Mouse (Mus musculus) heart, embryonic 10.5 days (tissue): ENCODE measurements around the gene Wscd2. TPM values are rescaled to one million over a fixed set of nuclear protein-coding genes. Genes with fewer than 3 reads are reported as not detected.

Experiments
- DNase-seq: peaks from one replicate; pipeline ENCODE4 v3.0.0-alpha.2; 2017; ENCODE audit warnings: low spot score
- H3K27ac ChIP-seq: fragments of 300-500 bp; sonication (generic); 2 replicates; pipeline ENCODE4 v1.5.1; 2016; ENCODE audit warnings: mild to moderate bottlenecking
- H3K27me3 ChIP-seq: fragments of 300-500 bp; sonication (generic); 2 replicates; pipeline ENCODE4 v1.6.1; 2016; ENCODE audit warnings: mild to moderate bottlenecking; ENCODE audit not compliant: poor library complexity, insufficient read depth, severe bottlenecking
- H3K36me3 ChIP-seq: fragments of 300-500 bp; sonication (generic); 2 replicates; pipeline ENCODE4 v1.6.1; 2016; ENCODE audit warnings: mild to moderate bottlenecking, moderate library complexity
- H3K4me1 ChIP-seq: fragments of 300-500 bp; sonication (generic); 2 replicates; pipeline ENCODE4 v1.6.1; 2016; ENCODE audit warnings: mild to moderate bottlenecking
- H3K4me3 ChIP-seq: fragments of 300-500 bp; sonication (generic); 2 replicates; pipeline ENCODE4 v1.5.1; 2016; ENCODE audit warnings: mild to moderate bottlenecking, moderate library complexity
- H3K9me3 ChIP-seq: fragments of 300-500 bp; sonication (generic); 2 replicates; pipeline ENCODE4 v1.6.1; 2016; ENCODE audit warnings: mild to moderate bottlenecking, moderate library complexity
- WGBS: fragments of 180-500 bp; shearing (Covaris S2); methylation state at CpG from one replicate; pipeline ENCODE4 v1.1.7; 2016; 5-methylcytosine and 5-hydroxymethylcytosine counted together
- polyA plus RNA-seq: library from polyadenylated mRNA; unstranded; fragments of >200 nt; fragmentation: Nextera tagmentation; extraction: Ambion mirVana; gene quantifications from 2 replicates; pipeline ENCODE4 v1.2.1, GENCODE M21; 2016

Gene Wscd2
- polyA plus RNA-seq, 1 experiment from 2014 or later = 2.5 TPM

DNA sequence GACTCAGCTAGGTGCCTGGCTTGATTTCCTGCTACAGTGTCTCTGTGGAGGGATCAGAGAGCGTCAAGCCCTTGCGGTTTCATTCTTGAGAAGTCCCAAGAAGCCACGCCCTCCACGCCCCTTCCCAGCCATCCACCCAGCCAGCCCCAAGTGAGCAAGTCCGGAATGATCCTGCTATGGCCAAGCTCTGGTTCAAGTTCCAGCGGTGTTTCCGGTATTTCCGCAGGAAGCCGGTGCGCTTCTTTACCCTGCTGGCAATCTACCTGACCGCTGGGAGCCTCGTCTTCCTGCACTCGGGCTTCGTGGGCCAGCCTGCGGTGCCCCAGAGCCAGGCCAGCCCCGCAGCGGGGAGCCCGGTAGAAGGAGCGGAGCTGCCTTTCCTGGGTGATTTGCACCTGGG is 60.6 kb downstream of the Wscd2 start:
- peaks cover 9% of the 10 kb centered on the region; the same call in 1 of the 2 replicates for H3K4me1 ChIP-seq
- WGBS = 19% methylated on average over 19 of the region's 19 CpGs
- no peaks in the 10 kb centered on the region for H3K36me3 ChIP-seq
- peaks cover 57% of the 10 kb centered on the region for H3K27me3 ChIP-seq
- H3K27ac ChIP-seq = no peak overlapping the region
- DNase-seq = no peak
- no peaks in the 10 kb centered on the region for H3K9me3 ChIP-seq
- no peak overlapping the region for H3K4me3 ChIP-seq

DNA sequence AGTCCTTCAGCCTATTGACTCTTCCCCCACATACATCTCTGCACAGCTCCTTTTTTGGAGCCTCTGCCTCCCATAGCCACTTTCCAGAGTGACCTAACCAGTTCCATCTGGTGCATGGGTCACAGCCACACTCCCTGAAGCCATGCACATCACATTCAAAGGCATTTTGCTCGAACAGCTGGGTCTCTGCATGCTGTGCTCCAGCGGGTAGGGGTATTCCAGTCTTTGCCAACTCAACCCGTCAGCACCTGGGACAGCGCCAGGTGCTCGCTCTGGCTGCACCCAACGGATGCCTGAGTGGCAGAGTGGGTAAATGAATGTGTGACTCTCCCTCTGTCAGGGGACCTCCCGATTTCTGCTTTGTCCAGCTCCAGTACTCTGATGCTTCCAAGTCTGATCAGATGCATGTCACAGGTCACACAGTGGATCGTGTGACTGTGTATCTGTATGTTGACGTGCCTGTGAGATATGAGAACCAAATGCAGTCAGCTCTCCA is 63.3 kb downstream of the Wscd2 start:
- H3K9me3 ChIP-seq = no peaks in the 10 kb centered on the region
- H3K27ac ChIP-seq = no peak overlapping the region
- H3K36me3 ChIP-seq = no peaks in the 10 kb centered on the region
- H3K4me1 ChIP-seq = peaks cover 9% of the 10 kb centered on the region; the same call in 1 of the 2 replicates
- H3K4me3 ChIP-seq = no peak overlapping the region
- DNase-seq = peak; percentile 80
- WGBS = 14% methylated on average over 9 of the region's 9 CpGs
- H3K27me3 ChIP-seq = peaks cover 59% of the 10 kb centered on the region

DNA sequence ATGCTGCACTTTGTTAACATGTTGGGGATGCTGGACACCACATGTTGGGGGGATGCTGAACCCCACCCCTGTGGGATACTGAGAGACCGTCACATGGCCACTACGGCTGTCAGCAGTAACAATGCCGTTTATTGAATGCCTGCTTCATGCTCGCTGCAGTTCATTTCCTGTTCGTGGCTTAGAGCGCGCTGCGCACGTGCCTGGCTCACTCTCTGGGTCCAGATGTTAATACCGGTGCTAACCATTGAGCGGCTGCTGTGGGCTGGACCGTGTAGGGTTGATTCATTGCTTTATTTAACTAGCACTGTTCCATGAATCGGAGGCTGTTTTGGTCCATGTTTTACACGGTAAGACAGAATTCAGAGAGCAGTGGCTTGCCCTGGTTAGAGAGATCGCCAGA is 64.0 kb downstream of the Wscd2 start:
- DNase-seq = no peak
- H3K9me3 ChIP-seq = no peaks in the 10 kb centered on the region
- H3K4me1 ChIP-seq = peaks cover 9% of the 10 kb centered on the region; the same call in 1 of the 2 replicates
- H3K4me3 ChIP-seq = no peak overlapping the region
- WGBS = 79% methylated on average over 15 of the region's 15 CpGs
- no peak overlapping the region for H3K27ac ChIP-seq
- peaks cover 57% of the 10 kb centered on the region for H3K27me3 ChIP-seq
- no peaks in the 10 kb centered on the region for H3K36me3 ChIP-seq

DNA sequence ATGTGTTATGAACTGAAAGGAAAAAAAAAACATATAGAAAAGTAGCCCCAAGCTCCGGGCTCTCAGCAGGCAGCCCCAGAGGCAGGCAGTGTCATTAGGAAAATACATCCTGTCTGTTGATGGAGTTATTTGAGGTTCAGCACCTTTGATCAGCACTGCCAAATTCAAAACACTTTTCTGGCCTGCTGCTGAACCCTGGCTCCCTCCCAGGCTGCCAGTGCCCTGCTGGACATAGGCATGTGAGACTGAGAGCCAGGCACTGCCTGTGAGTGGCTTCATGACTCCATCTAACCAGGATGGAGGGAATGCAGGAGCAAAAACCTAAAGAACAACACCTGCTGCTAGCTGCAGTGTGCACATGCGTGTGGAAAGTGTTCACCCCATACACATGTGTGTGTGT is 64.4 kb downstream of the Wscd2 start:
- H3K36me3 ChIP-seq = no peaks in the 10 kb centered on the region
- H3K4me3 ChIP-seq = no peak overlapping the region
- no peak overlapping the region for H3K27ac ChIP-seq
- 81% methylated on average over 2 of the region's 2 CpGs for WGBS
- peaks cover 11% of the 10 kb centered on the region; the same call in 1 of the 2 replicates for H3K4me1 ChIP-seq
- peaks cover 54% of the 10 kb centered on the region for H3K27me3 ChIP-seq
- no peak for DNase-seq
- H3K9me3 ChIP-seq = no peaks in the 10 kb centered on the region

DNA sequence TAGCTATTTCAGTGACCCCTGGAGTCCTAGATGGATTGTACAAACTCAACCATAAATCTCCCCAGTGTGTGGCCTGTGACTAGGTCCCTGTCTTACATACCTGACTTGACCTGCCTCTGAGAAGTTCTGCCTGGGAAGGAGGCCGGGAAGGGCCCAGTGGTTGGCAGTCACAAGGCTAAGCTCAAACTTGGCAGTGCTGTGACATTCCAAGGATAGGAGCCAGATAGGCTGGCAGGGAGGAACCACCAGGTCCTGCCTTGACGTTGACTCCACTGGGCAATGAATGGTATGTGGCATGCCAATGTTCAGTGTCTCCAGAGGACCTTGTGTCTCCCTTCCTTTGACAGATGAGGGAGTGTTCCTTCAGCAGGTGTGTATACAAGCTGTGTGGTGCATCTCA is 65.6 kb downstream of the Wscd2 start:
- WGBS = 69% methylated on average over 2 of the region's 2 CpGs
- Histone ChIP-seq H3K4me1 (0 out of 2 replicates have a peak, but pooled peaks cover 4% of the 10 kb centered on the region), H3K4me3 (no peak overlapping the region), H3K27ac (no peak overlapping the region), H3K27me3 (peaks cover 45% of the 10 kb centered on the region), H3K36me3 (no peaks in the 10 kb centered on the region), H3K9me3 (no peaks in the 10 kb centered on the region)
- DNase-seq = no peak

DNA sequence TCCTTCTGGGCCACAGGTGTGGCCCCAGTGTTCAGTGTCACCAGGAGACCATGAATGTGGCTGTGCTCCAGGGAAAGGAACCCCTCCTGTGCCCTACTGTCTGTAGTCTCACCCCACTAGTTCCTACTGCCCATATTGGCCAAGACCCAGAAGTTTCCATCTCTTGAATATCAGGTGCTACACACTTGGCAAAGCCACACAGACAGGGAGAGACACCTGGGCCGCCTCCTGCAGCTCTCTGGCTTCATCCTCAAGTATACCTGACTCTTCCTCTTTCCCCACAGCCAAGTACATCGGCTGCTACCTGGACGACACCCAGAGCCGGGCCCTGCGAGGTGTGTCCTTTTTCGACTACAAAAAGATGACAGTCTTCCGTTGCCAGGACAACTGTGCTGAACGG is 67.9 kb downstream of the Wscd2 start:
- Histone ChIP-seq H3K36me3 (no peaks in the 10 kb centered on the region), H3K4me1 (0 out of 2 replicates have a peak, but pooled peaks cover 2% of the 10 kb centered on the region), H3K27me3 (peaks cover 27% of the 10 kb centered on the region; the same call in 1 of the 2 replicates), H3K9me3 (no peaks in the 10 kb centered on the region), H3K4me3 (no peak overlapping the region), H3K27ac (no peak overlapping the region)
- DNase-seq = no peak
- WGBS = 84% methylated on average over 8 of the region's 8 CpGs

DNA sequence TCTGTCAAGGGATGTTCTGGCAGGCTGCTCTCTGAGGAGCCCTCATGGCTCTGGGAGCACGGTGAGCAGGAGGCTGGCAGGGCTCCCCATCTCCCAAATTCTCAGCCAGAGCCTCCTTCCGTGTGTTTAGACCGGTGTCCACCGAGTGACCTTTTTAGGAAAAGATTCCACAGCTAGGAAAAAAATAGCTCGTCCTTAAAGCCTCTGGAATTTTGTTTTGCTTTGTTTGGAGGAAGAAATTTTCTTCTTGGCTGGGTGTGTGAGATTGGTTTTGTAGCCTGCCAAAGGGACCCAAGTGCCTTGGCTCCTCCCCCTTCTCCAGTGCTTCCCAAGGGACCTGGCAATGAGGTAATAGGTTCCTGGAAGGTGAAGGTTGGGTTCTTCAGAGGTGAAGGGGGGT is 69.5 kb downstream of the Wscd2 start:
- H3K27me3 ChIP-seq = 0 out of 2 replicates have a peak, but pooled peaks cover 16% of the 10 kb centered on the region
- H3K4me1 ChIP-seq = 0 out of 2 replicates have a peak, but pooled peaks cover 2% of the 10 kb centered on the region
- H3K27ac ChIP-seq = no peak overlapping the region
- H3K9me3 ChIP-seq = no peaks in the 10 kb centered on the region
- WGBS = 49% methylated on average over 5 of the region's 5 CpGs
- DNase-seq = no peak
- H3K36me3 ChIP-seq = no peaks in the 10 kb centered on the region
- no peak overlapping the region for H3K4me3 ChIP-seq

DNA sequence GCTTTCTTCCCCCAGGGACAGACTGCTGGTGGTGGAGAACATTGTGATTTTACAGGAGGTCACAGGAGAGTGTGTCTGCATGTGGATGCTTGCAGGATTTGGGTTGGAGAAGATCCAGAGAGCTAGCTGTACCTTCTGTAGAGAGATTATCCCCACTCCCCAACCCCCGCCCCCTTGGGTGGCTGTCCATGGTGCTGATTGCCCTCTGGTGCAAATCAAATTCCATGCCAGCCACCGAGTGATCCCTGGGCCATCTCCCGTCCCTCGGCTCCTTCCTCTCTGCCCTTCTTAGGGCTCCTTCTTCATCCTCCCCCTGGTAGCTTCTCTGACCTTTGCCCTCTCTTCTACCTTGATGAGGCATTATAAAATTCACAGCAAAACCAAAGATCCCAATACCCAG is 74.3 kb downstream of the Wscd2 start:
- Histone ChIP-seq H3K4me3 (no peak overlapping the region), H3K27ac (no peak overlapping the region), H3K36me3 (no peaks in the 10 kb centered on the region), H3K27me3 (0 out of 2 replicates have a peak, but pooled peaks cover 5% of the 10 kb centered on the region), H3K9me3 (no peaks in the 10 kb centered on the region), H3K4me1 (0 out of 2 replicates have a peak, but pooled peaks cover 5% of the 10 kb centered on the region)
- WGBS = 14% methylated on average over 4 of the region's 4 CpGs
- DNase-seq = no peak

DNA sequence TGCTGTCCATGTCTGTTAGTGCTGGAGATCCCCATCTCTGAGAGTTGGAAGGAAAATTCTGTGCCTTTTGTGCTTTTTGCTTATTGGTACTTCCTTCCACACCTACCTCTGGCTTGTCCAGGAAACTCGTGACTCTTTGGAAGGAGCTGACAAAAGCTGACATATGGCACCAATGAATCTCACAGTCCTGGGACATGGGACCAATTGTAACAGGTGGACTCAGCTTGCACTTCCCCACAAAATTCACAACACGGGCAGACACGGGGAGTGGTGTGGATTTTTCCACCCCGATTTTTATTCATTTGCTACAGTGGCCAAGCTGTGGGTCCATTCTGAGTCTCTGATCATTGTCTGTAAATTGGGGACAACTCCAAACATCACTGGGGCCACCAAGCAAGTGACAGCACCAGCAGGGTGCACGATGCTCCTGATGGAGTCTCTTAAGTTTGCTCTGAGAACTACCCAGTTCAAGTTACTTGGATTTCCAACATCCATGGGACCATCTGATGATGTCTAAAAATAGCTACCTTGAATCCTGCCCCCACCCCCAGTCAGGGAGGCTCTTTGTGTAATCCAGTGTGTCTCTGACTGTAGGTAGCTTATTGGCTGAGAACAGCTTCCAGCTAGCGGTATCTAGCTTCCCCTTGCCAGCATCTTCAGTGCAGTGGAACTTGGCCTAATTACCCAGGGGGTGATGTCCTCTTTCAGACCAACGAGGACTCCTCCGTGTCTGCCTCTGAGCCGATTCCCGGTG is 75.1 kb downstream of the Wscd2 start:
- H3K27ac ChIP-seq = no peak overlapping the region
- H3K27me3 ChIP-seq = 0 out of 2 replicates have a peak, but pooled peaks cover 5% of the 10 kb centered on the region
- H3K4me3 ChIP-seq = no peak overlapping the region
- H3K36me3 ChIP-seq = no peaks in the 10 kb centered on the region
- 78% methylated on average over 10 of the region's 10 CpGs for WGBS
- H3K9me3 ChIP-seq = 0 out of 2 replicates have a peak, but pooled peaks cover 2% of the 10 kb centered on the region
- DNase-seq = no peak
- H3K4me1 ChIP-seq = peaks cover 4% of the 10 kb centered on the region; the same call in 1 of the 2 replicates

DNA sequence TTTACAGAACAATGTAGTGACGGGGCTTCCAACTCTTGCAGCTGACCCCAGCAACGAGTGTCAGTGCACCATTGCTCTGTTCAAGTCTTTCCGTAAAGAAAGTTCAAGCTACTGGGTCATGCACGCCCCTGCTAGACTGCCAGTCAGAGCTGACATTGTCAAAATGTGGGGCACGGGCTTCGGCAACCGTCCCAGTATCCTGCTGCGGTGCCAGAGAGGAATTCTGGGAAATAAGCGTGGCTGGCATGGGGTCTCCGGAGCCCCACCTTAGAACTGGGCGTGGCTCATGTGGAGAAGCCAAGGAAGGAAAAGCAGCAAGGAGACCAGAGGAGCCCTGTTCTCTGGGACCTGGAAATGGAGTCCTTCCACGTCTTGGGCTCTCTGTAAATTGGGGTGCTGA is 75.7 kb downstream of the Wscd2 start:
- 67% methylated on average over 12 of the region's 12 CpGs for WGBS
- H3K36me3 ChIP-seq = no peaks in the 10 kb centered on the region
- H3K4me1 ChIP-seq = peaks cover 8% of the 10 kb centered on the region; the same call in 1 of the 2 replicates
- H3K27me3 ChIP-seq = 0 out of 2 replicates have a peak, but pooled peaks cover 5% of the 10 kb centered on the region
- H3K4me3 ChIP-seq = no peak overlapping the region
- DNase-seq = no peak
- 0 out of 2 replicates have a peak, but pooled peaks cover 2% of the 10 kb centered on the region for H3K9me3 ChIP-seq
- no peak overlapping the region for H3K27ac ChIP-seq

DNA sequence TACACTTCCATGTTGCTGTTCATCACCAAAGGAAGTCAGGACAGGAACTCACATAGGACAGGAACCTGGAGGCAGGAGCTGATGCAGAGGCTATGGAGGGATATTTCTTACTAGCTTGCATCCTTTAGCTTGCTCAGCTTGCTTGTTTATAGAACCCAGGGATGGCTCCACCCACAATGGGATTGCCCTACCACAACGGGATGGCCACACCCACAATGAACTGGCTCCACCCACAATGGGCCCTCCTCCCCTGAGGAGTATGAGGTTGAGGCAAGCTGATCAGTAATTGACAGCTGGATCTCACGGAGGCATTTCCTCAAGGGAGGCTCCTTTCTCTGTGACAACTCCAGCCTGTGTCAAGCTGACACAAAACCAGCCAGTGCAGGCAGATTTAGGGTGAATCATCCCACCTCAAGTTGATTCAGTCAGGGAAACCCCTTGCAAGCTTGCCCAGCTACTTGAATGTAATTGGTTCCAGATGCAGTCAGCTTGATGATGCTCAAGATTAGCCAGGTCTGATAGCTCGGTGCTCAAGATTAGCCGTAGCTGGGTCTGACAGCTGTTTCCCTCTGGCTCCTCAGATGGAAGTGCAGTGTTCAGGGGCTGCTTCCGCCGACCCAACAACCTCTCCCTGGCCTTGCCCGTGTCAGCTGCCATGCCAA is 80.1 kb downstream of the Wscd2 start:
- H3K27ac ChIP-seq = no peak overlapping the region
- H3K4me1 ChIP-seq = peaks cover 8% of the 10 kb centered on the region; the same call in 1 of the 2 replicates
- H3K36me3 ChIP-seq = no peaks in the 10 kb centered on the region
- WGBS = 32% methylated on average over 7 of the region's 7 CpGs
- no peak overlapping the region for H3K4me3 ChIP-seq
- H3K9me3 ChIP-seq = 0 out of 2 replicates have a peak, but pooled peaks cover 2% of the 10 kb centered on the region
- DNase-seq = no peak
- H3K27me3 ChIP-seq = peaks cover 7% of the 10 kb centered on the region; the same call in 1 of the 2 replicates

DNA sequence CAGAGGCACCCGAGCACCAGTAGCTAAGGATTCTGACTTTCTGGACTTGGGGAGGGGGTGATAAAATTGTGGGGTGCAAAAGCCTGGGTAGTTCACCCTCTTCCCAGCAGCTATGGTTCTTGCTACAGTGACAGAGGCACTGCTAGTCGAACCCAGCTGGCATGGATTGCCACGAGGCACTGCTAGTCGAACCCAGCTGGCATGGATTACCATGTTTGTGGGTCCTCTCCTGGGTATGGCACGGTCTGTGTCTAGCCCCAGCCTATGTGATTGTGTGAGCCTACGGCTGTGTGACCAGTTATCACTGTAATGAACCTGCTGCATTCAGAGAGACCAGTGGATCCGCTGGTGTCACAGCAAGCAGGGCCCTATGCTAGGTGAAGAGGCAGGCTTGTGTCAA is 87.4 kb downstream of the Wscd2 start:
- no peaks in the 10 kb centered on the region for H3K9me3 ChIP-seq
- peaks cover 12% of the 10 kb centered on the region; the same call in 1 of the 2 replicates for H3K27me3 ChIP-seq
- no peak overlapping the region for H3K4me3 ChIP-seq
- 79% methylated on average over 7 of the region's 7 CpGs for WGBS
- no peak overlapping the region for H3K27ac ChIP-seq
- H3K4me1 ChIP-seq = no peaks in the 10 kb centered on the region
- H3K36me3 ChIP-seq = no peaks in the 10 kb centered on the region
- DNase-seq = no peak

DNA sequence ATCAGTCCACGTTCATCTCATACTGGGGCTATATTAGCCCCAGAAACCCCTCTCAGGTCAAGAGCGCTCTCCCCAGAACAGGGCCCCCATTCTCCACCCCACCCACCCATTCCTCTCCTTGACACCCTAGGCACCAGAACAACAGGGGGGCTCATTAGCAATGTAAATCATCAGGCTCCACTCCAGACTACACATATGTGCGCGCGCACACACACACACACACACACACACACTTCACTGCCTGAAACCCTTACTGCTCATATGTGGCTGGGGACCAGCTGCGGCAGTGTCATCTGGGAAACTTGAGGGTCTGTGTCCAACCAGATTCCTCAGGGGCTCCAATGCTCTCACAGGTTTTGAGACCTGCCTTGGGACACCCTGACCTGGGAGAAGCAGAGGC is 88.3 kb downstream of the Wscd2 start:
- Histone ChIP-seq H3K9me3 (no peaks in the 10 kb centered on the region), H3K27me3 (peaks cover 12% of the 10 kb centered on the region; the same call in 1 of the 2 replicates), H3K36me3 (no peaks in the 10 kb centered on the region), H3K4me3 (no peak overlapping the region), H3K4me1 (no peaks in the 10 kb centered on the region), H3K27ac (no peak overlapping the region)
- DNase-seq = no peak
- 90% methylated on average over 6 of the region's 6 CpGs for WGBS
